Mouse (Mus musculus): ENCODE measurements around the gene Krt35. TPM values are rescaled to one million over a fixed set of nuclear protein-coding genes. Genes with fewer than 3 reads are reported as not detected.
A peak's percentile ranks its signal among the peaks of the same experiment; 100 is the strongest.

Gene Krt35
- polyA plus RNA-seq, 1 experiment from 2014 or later, result 0.26 TPM

DNA sequence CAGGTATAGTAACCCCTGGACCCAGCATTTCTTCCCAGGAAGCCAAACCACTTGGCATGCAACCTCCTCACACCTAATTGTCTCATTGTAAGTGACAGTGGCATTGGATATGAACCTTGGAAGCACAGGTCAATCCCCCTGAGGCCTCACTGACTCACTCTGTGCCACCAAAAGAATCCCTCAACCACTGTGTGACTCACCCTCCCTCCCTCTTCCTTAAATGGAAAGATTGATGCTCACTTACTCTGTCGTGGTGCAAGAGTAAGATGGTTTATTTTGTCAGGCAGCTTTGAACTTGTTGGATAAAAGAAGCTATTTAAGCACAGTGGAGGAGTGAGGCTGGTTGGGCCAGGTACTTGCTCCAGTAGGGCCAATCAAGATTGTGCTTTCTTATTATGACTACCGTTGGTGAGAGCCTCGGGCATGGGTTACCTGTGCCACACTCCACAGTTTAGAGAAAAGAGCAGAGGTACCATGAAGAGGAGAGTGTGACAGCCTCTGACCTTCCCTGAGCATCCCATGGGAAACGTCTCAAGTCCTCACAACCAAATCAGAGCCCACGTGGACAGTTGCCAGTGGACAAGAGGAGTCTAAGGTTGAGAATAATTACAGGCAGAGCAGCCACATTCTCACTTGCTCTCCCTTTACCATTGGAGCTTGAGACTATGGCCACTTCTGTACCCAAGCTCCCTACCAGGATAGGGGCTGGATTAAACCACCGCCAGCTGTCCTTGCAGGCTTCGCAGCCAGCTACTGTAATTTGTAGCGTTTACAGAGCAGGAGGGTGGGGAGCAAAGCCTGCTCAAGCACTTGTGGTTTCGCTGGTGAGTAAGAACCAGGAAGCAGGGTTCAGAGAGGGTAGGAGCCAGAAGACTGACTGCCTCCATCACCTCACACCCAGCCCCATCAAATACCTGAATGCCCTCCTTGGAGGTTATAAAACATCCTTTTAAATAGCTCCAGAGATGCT lies 40.1 kb downstream of the Krt35 start:
- no peak for ATAC-seq

DNA sequence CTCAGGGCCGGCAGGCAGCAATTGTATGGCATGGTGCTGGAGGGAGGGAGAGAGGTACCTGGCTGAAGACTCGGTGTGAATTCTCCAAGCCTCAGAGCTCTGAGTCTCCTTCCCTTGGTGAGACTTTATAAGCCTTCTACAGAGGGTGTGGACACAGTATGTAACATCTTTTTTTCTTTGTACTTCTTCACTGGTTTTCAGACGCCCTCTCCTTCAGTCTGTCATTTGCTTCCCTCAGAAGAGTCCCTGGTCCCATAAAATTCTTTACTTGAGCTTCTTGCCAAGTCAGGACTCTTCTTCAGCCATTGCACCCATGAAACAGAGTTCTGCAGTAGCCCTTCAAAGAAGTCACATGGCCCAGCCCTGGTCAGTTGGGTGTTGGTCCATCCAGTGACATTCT lies 45.6 kb downstream of the Krt35 start, which contains the start of gene Krt31:
Gene Krt31, minus strand, starts transcription at position 101 of the 400 bp plus-strand sequence.
- Histone ChIP-seq H3K27me3 (replicated peaks; ENCODE audit: control insufficient read depth, insufficient read depth, low read length) (peaks cover 12% of the 10 kb centered on the region), H3K36me3 (ENCODE audit: control insufficient read depth, insufficient read depth) (no peaks in the 10 kb centered on the region), H3K9ac (ENCODE audit: low read depth, low read length) (no peak within 1 kb of the TSS), H3K9me3 (ENCODE audit: control insufficient read depth) (no peaks in the 10 kb centered on the region), H3K4me1 (replicated peaks; ENCODE audit: control insufficient read depth, insufficient read depth, low read length) (peaks cover 5% of the 10 kb centered on the region; the same call in 1 of the 2 replicates), H3K4me3 (ENCODE audit: low read depth, low read length) (no peak within 1 kb of the TSS), H3K4me2 (replicated peaks; ENCODE audit: low read depth) (no peak within 1 kb of the TSS), H3K27ac (ENCODE audit: low read depth, low read length) (no peak within 1 kb of the TSS)
- no peak for TF ChIP-seq CTCF (IDR thresholded peaks at IDR 0.05; ENCODE audit: low read depth)
- 87% methylated on average over 3 of the region's 3 CpGs for WGBS
- no peak for ATAC-seq

More for the DNA sequence above, 40.1 kb downstream of the Krt35 start:
- Histone ChIP-seq H3K9ac (ENCODE audit: low read depth, low read length) (no peak overlapping the region), H3K36me3 (ENCODE audit: control insufficient read depth, insufficient read depth) (no peaks in the 10 kb centered on the region), H3K9me3 (ENCODE audit: control insufficient read depth) (no peaks in the 10 kb centered on the region), H3K27me3 (replicated peaks; ENCODE audit: control insufficient read depth, insufficient read depth, low read length) (peaks cover 3% of the 10 kb centered on the region; the same call in 1 of the 2 replicates), H3K4me3 (ENCODE audit: low read depth, low read length) (no peak overlapping the region), H3K4me2 (replicated peaks; ENCODE audit: low read depth) (no peak overlapping the region), H3K27ac (ENCODE audit: low read depth, low read length) (no peak overlapping the region), H3K4me1 (replicated peaks; ENCODE audit: control insufficient read depth, insufficient read depth, low read length) (no peaks in the 10 kb centered on the region)
- TF ChIP-seq CTCF (IDR thresholded peaks at IDR 0.05; ENCODE audit: low read depth), result no peak
- WGBS, result 59% methylated on average over 9 of the region's 9 CpGs

DNA sequence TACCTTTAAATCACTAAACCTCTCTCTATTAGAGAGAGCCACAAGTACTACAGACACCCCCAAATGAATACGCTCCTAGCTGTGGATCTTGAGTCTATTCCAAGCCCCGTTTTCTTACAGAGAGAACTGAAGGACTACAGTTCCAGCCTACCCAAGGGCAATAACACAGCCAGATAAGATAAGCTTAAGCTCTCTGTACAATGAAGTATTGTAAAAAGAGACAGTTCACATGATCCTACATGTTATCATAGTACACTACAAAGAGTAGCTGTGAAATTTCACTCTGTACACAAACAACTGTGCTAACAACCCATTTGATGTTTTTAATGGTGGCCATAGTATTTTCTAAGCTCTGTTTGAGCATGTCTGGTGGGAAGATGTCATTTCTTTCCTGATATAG lies 48.8 kb downstream of the Krt35 start:
- Histone ChIP-seq H3K27ac (ENCODE audit: low read depth, low read length) (no peak overlapping the region), H3K4me1 (replicated peaks; ENCODE audit: control insufficient read depth, insufficient read depth, low read length) (peaks cover 5% of the 10 kb centered on the region; the same call in 1 of the 2 replicates), H3K4me3 (ENCODE audit: low read depth, low read length) (no peak overlapping the region), H3K36me3 (ENCODE audit: control insufficient read depth, insufficient read depth) (no peaks in the 10 kb centered on the region), H3K4me2 (replicated peaks; ENCODE audit: low read depth) (no peak overlapping the region), H3K9ac (ENCODE audit: low read depth, low read length) (no peak overlapping the region), H3K27me3 (replicated peaks; ENCODE audit: control insufficient read depth, insufficient read depth, low read length) (peaks cover 8% of the 10 kb centered on the region), H3K9me3 (ENCODE audit: control insufficient read depth) (no peaks in the 10 kb centered on the region)
- no peak for TF ChIP-seq CTCF (IDR thresholded peaks at IDR 0.05; ENCODE audit: low read depth)
- WGBS, result 36% methylated on average over 2 of the region's 2 CpGs
- peak; percentile 53; the same call in 1 of the 2 replicates for ATAC-seq

DNA sequence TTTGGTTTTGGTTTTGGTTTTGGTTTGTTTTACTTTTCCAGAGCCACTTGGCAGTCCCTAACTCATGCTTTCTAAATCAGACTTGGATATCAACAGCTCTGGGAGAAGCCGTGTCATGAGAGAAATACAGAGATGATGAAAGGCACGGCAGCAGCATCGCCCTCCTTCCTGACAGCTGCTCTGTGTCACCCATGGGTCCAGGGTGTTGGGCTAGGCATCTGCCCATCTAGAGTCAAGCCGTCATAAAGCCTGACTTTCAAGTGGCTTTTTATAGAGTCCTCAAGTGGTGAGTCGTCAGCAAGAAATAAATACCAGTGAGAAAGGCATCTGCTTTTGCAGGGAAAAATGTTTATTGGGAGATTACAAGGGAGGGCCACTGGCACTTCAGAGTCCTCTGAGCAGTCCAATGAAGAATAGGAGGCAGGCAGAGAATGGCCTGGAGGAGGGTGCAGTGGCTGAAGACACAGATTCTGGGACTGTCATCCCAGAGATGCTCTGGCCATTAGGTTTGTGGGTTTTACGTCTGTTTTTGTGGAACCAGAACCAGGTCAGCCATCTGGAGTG lies 49.7 kb downstream of the Krt35 start:
- no peak for TF ChIP-seq CTCF (IDR thresholded peaks at IDR 0.05; ENCODE audit: low read depth)
- no peak overlapping the region for H3K4me2 ChIP-seq (replicated peaks; ENCODE audit: low read depth)
- H3K9ac ChIP-seq (ENCODE audit: low read depth, low read length), result no peak overlapping the region
- WGBS, result 41% methylated on average over 6 of the region's 6 CpGs
- H3K4me3 ChIP-seq (ENCODE audit: low read depth, low read length), result 0 out of 2 replicates have a peak overlapping the region, but pooled peaks have one; percentile 5
- peaks cover 8% of the 10 kb centered on the region for H3K27me3 ChIP-seq (replicated peaks; ENCODE audit: control insufficient read depth, insufficient read depth, low read length)
- no peak overlapping the region for H3K27ac ChIP-seq (ENCODE audit: low read depth, low read length)
- no peak for ATAC-seq
- peaks cover 5% of the 10 kb centered on the region; the same call in 1 of the 2 replicates for H3K4me1 ChIP-seq (replicated peaks; ENCODE audit: control insufficient read depth, insufficient read depth, low read length)
- no peaks in the 10 kb centered on the region for H3K36me3 ChIP-seq (ENCODE audit: control insufficient read depth, insufficient read depth)
- H3K9me3 ChIP-seq (ENCODE audit: control insufficient read depth), result no peaks in the 10 kb centered on the region

Other genes starting within 250 kb of the Krt35 start
- gene Krtap4-16, start 244.6 kb downstream of the Krt35 start, polyA plus RNA-seq (2015; fragmentation: Nextera tagmentation; extraction: Ambion mirVana), result 0.16 TPM in 1 of 2 replicates, not detected in the other
- not detected in 2 replicates for gene Gm11568, start 238.3 kb downstream of the Krt35 start, polyA plus RNA-seq (2015; fragmentation: Nextera tagmentation; extraction: Ambion mirVana)
- gene Gm11559, start 231.8 kb downstream of the Krt35 start, polyA plus RNA-seq (2015; fragmentation: Nextera tagmentation; extraction: Ambion mirVana), result not detected in 2 replicates
- gene Krtap9-1, start 222.9 kb downstream of the Krt35 start, polyA plus RNA-seq (2015; fragmentation: Nextera tagmentation; extraction: Ambion mirVana), result not detected in 2 replicates
- gene Gm11567, start 217.1 kb downstream of the Krt35 start, polyA plus RNA-seq (2015; fragmentation: Nextera tagmentation; extraction: Ambion mirVana), result not detected in 2 replicates
- not detected in 2 replicates for gene Krtap31-1, start 188.3 kb downstream of the Krt35 start, polyA plus RNA-seq (2015; fragmentation: Nextera tagmentation; extraction: Ambion mirVana)
- gene Gm11565, start 181.5 kb downstream of the Krt35 start, polyA plus RNA-seq (2015; fragmentation: Nextera tagmentation; extraction: Ambion mirVana), result not detected in 2 replicates
- not detected in 2 replicates for gene Krtap31-2, start 159.9 kb downstream of the Krt35 start, polyA plus RNA-seq (2015; fragmentation: Nextera tagmentation; extraction: Ambion mirVana)
- not detected in 2 replicates for gene Krtap9-5, start 147.8 kb downstream of the Krt35 start, polyA plus RNA-seq (2015; fragmentation: Nextera tagmentation; extraction: Ambion mirVana)
- gene Krtap29-1, start 117.2 kb downstream of the Krt35 start, polyA plus RNA-seq (2015; fragmentation: Nextera tagmentation; extraction: Ambion mirVana), result not detected in 2 replicates
- gene Krtap16-1, start 109.6 kb downstream of the Krt35 start, polyA plus RNA-seq (2015; fragmentation: Nextera tagmentation; extraction: Ambion mirVana), result not detected in 2 replicates
- 0.16 TPM in 1 of 2 replicates, not detected in the other for gene Krtap17-1, start 102.2 kb downstream of the Krt35 start, polyA plus RNA-seq (2015; fragmentation: Nextera tagmentation; extraction: Ambion mirVana)
- gene Krt33a, start 80.0 kb downstream of the Krt35 start, polyA plus RNA-seq (2015; fragmentation: Nextera tagmentation; extraction: Ambion mirVana), result not detected in 2 replicates
- gene Krt33b, start 66.4 kb downstream of the Krt35 start, polyA plus RNA-seq (2015; fragmentation: Nextera tagmentation; extraction: Ambion mirVana), result not detected in 2 replicates
- not detected in 2 replicates for gene Krt34, start 54.7 kb downstream of the Krt35 start, polyA plus RNA-seq (2015; fragmentation: Nextera tagmentation; extraction: Ambion mirVana)
- gene Krt31, start 45.7 kb downstream of the Krt35 start, polyA plus RNA-seq (2015; fragmentation: Nextera tagmentation; extraction: Ambion mirVana), result 0.07 TPM in 1 of 2 replicates, not detected in the other
- gene Krt32, start 8.0 kb downstream of the Krt35 start, polyA plus RNA-seq (2015; fragmentation: Nextera tagmentation; extraction: Ambion mirVana), result not detected in 2 replicates
- 0.09 and 0.16 TPM in 2 replicates for gene Krt36, start 9.4 kb upstream of the Krt35 start, polyA plus RNA-seq (2015; fragmentation: Nextera tagmentation; extraction: Ambion mirVana)
- gene Krt13, start 25.3 kb upstream of the Krt35 start, polyA plus RNA-seq (2015; fragmentation: Nextera tagmentation; extraction: Ambion mirVana), result not detected in 2 replicates
- gene Krt15, start 39.7 kb upstream of the Krt35 start, polyA plus RNA-seq (2015; fragmentation: Nextera tagmentation; extraction: Ambion mirVana), result 1.2 and 1.5 TPM in 2 replicates
- 491 and 533 TPM in 2 replicates for gene Krt19, start 52.4 kb upstream of the Krt35 start, polyA plus RNA-seq (2015; fragmentation: Nextera tagmentation; extraction: Ambion mirVana)
- not detected in 2 replicates for gene Krt9, start 97.0 kb upstream of the Krt35 start, polyA plus RNA-seq (2015; fragmentation: Nextera tagmentation; extraction: Ambion mirVana)
- gene Krt14, start 111.3 kb upstream of the Krt35 start, polyA plus RNA-seq (2015; fragmentation: Nextera tagmentation; extraction: Ambion mirVana), result 8.9 and 10.0 TPM in 2 replicates
- gene Krt16, start 152.7 kb upstream of the Krt35 start, polyA plus RNA-seq (2015; fragmentation: Nextera tagmentation; extraction: Ambion mirVana), result not detected in 2 replicates
- 5.3 and 7.8 TPM in 2 replicates for gene Krt17, start 164.8 kb upstream of the Krt35 start, polyA plus RNA-seq (2015; fragmentation: Nextera tagmentation; extraction: Ambion mirVana)
- gene Krt42, start 173.6 kb upstream of the Krt35 start, polyA plus RNA-seq (2015; fragmentation: Nextera tagmentation; extraction: Ambion mirVana), result 0.12 and 0.18 TPM in 2 replicates
- gene Eif1, start 223.6 kb upstream of the Krt35 start, polyA plus RNA-seq (2015; fragmentation: Nextera tagmentation; extraction: Ambion mirVana), result 1,650 and 1,730 TPM in 2 replicates
- 1.1 and 5.0 TPM in 2 replicates for gene Gast, start 238.2 kb upstream of the Krt35 start, polyA plus RNA-seq (2015; fragmentation: Nextera tagmentation; extraction: Ambion mirVana)